Comparison of ENCODE assay signal across 8 mouse cellular contexts in genomic region chr5:114356936-114357751, GRCm38 (mm10). TPM values are rescaled to one million over a fixed set of nuclear protein-coding genes. Genes with fewer than 3 reads are reported as not detected.
DNase-seq lines count a peak whose midpoint lies in the region.

No protein-coding gene starts in this region.

- DNase-seq in heart, adult 11 months = peak; percentile 97
- no peak for DNase-seq in heart, adult 8-10 months (ENCODE audit: low spot score)
- peak; percentile 76 for DNase-seq in R1 (ENCODE audit: low read depth, low spot score)
- peak; percentile 50 to 72 for DNase-seq in frontal cortex, postnatal 36 days (ENCODE audit: low spot score in 2 of 2)
- DNase-seq in layer of hippocampus, adult 8-10 months (ENCODE audit: low spot score in 2 of 2) = peak; percentile 56 to 71
- DNase-seq in mesoderm, embryonic 11.5 days (ENCODE audit: low read depth, low spot score) = peak; percentile 41
- no peak for DNase-seq in adrenal gland, adult 18-20 months (ENCODE audit: low spot score in 2 of 2)
- DNase-seq in cerebellum, postnatal 14 days = no peak

RNA-seq across cellular contexts. Expression of gene Kctd10, which starts 23.2 kb away (rescaled TPM):
- total RNA-seq in heart, adult 8-10 months (2022) = 10 to 100 TPM; 39.6 to 55.1 (median 44.7) TPM
- 10 to 100 TPM; 51.1 to 53.5 (median 53.1) TPM for total RNA-seq in layer of hippocampus, adult 8-10 months (2022)
- total RNA-seq in adrenal gland, adult 18-20 months (2021) = 10 to 100 TPM; 72.4 to 72.6 TPM

RNA-seq across cellular contexts. Expression of gene Ube3b, which starts 23.3 kb away (rescaled TPM):
- 100 to 1,000 TPM in 3 of 4 experiments, 10 to 100 TPM in 1; 98.7 to 113 (median 104) TPM for total RNA-seq in heart, adult 8-10 months (2022)
- total RNA-seq in layer of hippocampus, adult 8-10 months (2022) = 10 to 100 TPM; 74.5 to 85.7 (median 77.6) TPM
- 10 to 100 TPM; 62.7 to 67.8 TPM for total RNA-seq in adrenal gland, adult 18-20 months (2021)

Comparison
In these comparisons a context has a peak if more than half of its experiments do, and no peak if none do; other contexts are left out.
1. DNase-seq: peak in heart, adult 11 months (single experiment), R1 (single experiment), frontal cortex, postnatal 36 days (2 of 2), layer of hippocampus, adult 8-10 months (2 of 2) and mesoderm, embryonic 11.5 days (single experiment); none in heart, adult 8-10 months (single experiment), adrenal gland, adult 18-20 months (0 of 2) and cerebellum, postnatal 14 days (0 of 2).